Mouse (Mus musculus): ENCODE results near the gene Ophn1.
A peak's percentile ranks its signal among the peaks of the same experiment; 100 is the strongest.

Gene Ophn1

GRCm38 (mm10) chrX:98803813-98804212 lies 87.0 kb downstream of the Ophn1 start:
- DNase-seq (ENCODE audit: low spot score in 2 of 2): no peak

GRCm38 (mm10) chrX:98774247-98774950 lies 116.4 kb downstream of the Ophn1 start:
- no peak for DNase-seq (ENCODE audit: low spot score in 2 of 2)

DNA sequence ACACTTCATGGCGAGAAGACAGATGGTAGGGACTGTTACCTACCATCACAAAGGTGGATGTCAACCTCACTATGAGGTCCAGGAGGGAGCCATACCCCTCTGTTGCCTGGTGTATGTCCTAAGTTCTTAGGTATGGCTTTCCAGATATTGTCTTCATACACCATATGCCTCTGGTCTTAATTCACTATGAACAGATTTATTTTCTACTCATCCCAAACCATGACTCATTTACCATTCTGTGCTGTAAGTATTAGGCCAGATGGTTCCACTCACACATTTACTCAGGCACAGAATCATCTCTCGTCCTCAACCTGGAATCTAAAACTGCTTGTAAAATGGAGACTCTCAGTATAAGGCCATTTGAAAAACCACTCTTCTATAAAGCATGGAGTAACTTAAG lies 135.7 kb downstream of the Ophn1 start:
- no peak for DNase-seq (ENCODE audit: low spot score in 2 of 2)

GRCm38 (mm10) chrX:98751279-98751817 lies 139.5 kb downstream of the Ophn1 start:
- no peak for DNase-seq (ENCODE audit: low spot score in 2 of 2)

GRCm38 (mm10) chrX:98736758-98737157 lies 154.1 kb downstream of the Ophn1 start:
- DNase-seq (ENCODE audit: low spot score in 2 of 2): no peak

GRCm38 (mm10) chrX:98722991-98723390 lies 167.8 kb downstream of the Ophn1 start:
- no peak for DNase-seq (ENCODE audit: low spot score in 2 of 2)

- no peak for DNase-seq (ENCODE audit: low spot score in 2 of 2)
Measured at GRCm38 (mm10) chrX:98707766-98708165, 183.1 kb downstream of the Ophn1 start.

GRCm38 (mm10) chrX:98701635-98702034 lies 189.2 kb downstream of the Ophn1 start:
- DNase-seq (ENCODE audit: low spot score in 2 of 2): peak in 1 of 2 experiments; percentile 18

DNA sequence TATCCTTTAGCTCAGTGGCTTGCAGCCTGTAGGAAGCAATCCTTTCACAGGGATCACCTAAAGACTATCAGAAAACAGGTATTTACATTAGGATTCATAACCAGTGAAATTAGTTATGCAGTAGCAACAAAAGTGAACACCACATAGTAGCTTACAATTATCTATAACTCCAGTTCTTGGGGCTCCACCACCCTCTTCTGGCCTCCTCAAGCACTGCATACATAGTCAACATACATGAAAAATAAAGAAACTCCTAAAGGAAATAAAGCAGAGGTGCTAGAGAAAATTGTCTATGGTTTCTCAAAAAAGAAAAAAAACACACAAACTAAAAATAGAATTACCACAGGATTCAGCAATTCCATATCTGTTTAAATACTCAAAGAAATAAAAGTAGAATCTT lies 208.2 kb downstream of the Ophn1 start:
- no peak for DNase-seq (ENCODE audit: low spot score in 2 of 2)

DNA sequence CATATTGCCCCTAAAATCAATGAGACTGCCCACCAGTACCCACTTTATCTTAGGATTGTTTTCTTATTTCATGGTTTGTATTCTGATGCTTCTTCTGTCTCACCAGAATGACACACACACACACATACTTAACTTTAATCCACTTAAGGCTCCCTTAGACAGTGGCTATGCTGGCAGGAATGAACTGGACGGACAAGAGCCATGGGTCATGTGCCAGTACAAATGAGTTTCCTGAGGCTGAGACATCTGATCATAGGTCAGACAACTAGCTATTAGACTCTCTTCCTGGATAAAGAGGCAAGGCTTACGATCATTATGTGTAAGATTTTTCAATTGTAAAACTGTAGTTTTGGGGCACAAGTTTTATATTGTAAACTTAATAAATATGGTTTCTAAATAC lies 209.5 kb downstream of the Ophn1 start:
- DNase-seq (ENCODE audit: low spot score in 2 of 2): no peak

DNA sequence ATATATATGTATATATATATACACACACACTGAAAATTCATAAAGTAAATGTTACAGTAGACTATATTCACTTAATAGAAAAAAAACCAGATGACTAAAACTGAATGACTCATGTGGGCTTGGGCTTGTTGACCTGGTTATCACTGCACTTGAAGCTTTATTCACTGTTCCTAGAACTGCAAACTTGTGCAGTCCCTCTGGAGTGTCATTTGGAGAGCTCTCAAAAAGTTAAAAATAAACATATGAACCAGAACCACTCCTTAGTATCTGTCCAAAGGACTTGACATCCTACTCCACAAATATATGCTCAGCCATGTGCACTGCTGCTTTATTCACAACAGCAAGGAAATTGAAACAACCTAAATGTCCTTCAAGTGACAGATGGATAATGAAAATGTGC lies 219.8 kb downstream of the Ophn1 start:
- DNase-seq (ENCODE audit: low spot score in 2 of 2): no peak

- DNase-seq (ENCODE audit: low spot score in 2 of 2): no peak
Measured at GRCm38 (mm10) chrX:98651431-98651830, 239.4 kb downstream of the Ophn1 start.

DNA sequence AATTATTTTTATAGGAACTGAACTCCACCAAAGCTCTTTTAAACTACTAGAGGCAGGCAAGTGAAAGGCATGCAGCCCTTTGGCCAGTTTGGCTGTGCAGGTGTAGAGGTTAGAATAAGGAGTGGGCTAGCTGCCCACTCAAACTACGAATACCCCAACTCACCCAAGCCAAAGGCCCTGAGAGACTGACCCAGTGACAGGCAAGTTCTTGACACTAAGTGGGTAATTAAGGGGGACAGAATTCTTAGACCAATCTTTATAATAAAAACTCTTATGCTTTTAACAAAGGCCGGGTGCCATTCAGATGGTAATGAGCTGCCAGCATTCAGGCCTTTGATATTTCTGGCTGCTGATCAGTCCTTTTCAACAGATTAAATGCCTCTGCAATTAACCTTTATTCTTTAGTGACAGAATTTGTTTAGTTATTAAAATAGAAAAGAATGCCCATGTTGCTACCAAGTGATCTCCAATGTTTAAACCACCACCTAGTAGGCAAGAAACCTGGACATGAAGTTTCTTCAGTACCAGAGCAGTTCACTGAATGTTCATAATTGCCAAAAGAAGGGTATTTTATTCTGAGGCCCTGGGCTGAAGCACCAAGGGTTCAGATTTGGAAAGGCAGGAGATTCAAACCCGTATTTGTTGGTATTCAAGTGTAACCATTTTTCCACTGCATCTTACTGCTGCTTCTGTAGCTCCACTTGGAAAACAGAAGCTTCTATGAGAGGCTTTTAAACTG lies 262.0 kb downstream of the Ophn1 start:
- DNase-seq (ENCODE audit: low spot score in 2 of 2): no peak

DNA sequence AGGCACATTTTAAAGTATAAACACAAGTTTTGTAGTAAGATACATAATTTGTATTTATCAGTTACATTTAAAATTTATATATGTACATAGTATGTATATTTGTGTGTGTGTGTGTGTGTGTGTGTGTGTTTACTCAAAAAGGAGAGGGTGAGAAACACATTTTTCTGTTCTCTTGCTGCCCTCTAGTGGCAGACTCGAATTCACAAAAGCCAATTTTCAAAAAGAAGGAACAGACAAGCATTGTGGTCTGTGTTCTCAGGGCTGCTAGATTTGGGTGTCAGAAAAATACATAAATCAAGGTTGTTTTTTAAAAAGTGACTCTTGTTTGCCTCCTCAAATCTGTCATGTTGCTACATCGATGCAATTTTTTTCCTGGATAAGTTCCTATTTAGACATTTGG lies 272.0 kb downstream of the Ophn1 start:
- no peak for DNase-seq (ENCODE audit: low spot score in 2 of 2)

DNA sequence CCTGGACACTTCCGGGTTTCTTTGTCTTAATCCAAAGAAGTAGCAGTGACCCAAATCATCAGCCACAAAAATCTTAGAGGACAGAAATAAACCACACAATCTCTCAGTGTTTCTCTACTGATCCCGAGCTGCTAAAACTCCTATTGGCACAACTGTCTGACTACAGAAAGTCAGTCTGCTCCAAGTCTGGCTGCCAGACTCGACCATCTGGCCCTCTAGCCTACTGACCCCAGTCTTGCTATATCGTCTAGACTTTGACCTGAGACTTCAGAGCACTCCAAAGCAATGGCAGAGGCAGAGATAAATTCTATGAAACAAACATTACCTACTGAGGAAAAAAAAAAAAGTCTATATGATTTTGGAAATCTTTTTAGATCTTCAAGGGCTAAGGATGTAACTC lies 273.4 kb downstream of the Ophn1 start:
- no peak for DNase-seq (ENCODE audit: low spot score in 2 of 2)

DNA sequence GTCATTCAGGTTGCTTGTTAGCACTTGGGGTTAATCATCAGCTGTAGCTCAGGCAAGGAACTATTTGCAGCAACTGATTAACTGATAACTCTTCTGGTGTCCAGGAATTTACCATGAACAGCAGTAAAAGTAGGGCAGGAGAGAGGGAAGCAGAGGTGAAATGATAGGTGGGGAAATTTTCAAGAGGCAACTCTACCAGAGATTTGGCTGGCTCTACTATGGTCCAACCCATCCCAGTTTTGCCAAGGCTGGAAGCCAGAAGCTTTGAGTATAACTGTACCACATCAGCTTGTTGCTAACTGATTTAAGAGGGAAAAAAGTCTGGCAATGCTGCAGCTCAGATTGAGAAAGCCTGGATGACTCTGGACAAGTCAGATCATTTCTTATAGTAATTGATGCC lies 316.6 kb downstream of the Ophn1 start:
- no peak for DNase-seq (ENCODE audit: low spot score in 2 of 2)

- DNase-seq (ENCODE audit: low spot score in 2 of 2): no peak
Measured at GRCm38 (mm10) chrX:98546458-98546857, 344.4 kb downstream of the Ophn1 start.

DNA sequence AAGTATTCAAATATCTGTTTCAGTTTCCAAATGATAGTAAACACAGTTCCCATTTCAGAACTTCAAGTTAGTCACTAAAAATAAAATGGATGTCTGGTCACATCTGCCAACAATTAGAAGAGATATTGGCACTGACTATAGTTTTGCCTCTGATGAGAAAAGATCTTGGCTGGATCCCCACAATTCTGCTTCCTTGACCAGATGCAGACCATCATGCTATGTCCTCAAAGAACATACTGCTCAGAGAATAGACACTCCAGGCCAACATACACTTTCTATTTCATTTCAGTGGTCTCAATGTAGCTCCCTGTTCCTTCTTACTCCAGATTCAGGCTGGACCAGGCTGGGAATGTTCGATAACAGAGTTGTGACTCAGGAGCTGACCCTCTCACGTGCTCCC lies 375.5 kb downstream of the Ophn1 start:
- DNase-seq (ENCODE audit: low spot score in 2 of 2): no peak

GRCm38 (mm10) chrX:98514359-98514904 lies 376.4 kb downstream of the Ophn1 start:
- DNase-seq (ENCODE audit: low spot score in 2 of 2): no peak
